ENCODE assay signal across 7 mouse cellular contexts in genomic region chr11:104581446-104582307, GRCm38 (mm10). TPM values are rescaled to one million over a fixed set of nuclear protein-coding genes. Genes with fewer than 3 reads are reported as not detected.
DNase-seq lines count a peak whose midpoint lies in the region; ATAC-seq lines count a peak whose summit lies in the region.

No protein-coding gene starts in this region.

- no peak for DNase-seq in midbrain, embryonic 11.5 days (ENCODE audit: low spot score, missing footprints)
- peak; percentile 68 for DNase-seq in lung, postnatal 25 days (ENCODE audit: low spot score)
- DNase-seq in yolk sac, embryonic 10.5 days (ENCODE audit: low spot score), result peak; percentile 17
- DNase-seq in adrenal gland, adult 2 months, result no peak
- DNase-seq in adipocyte (ENCODE audit: low spot score), result no peak

- no peaks in the 10 kb centered on the region for H3K36me3 ChIP-seq in midbrain, embryonic 16.5 days (ENCODE audit: control insufficient read depth, insufficient read depth, low read length)
- no peaks in the 10 kb centered on the region for H3K36me3 ChIP-seq in midbrain, embryonic 11.5 days (ENCODE audit: control insufficient read depth, insufficient read depth, low read length)
- peaks cover 65% of the 10 kb centered on the region for H3K36me3 ChIP-seq in heart, embryonic 14.5 days (ENCODE audit: control insufficient read depth, insufficient read depth, low read length)

- H3K27me3 ChIP-seq in midbrain, embryonic 16.5 days (ENCODE audit: control insufficient read depth, insufficient read depth, low read depth, low read length), result no peaks in the 10 kb centered on the region
- H3K27me3 ChIP-seq in midbrain, embryonic 11.5 days (ENCODE audit: control insufficient read depth, insufficient read depth, low read length), result no peaks in the 10 kb centered on the region
- no peaks in the 10 kb centered on the region for H3K27me3 ChIP-seq in heart, embryonic 14.5 days (ENCODE audit: control insufficient read depth, insufficient read depth, low read length)

- 48% methylated on average over 18 of the region's 18 CpGs for WGBS in midbrain, embryonic 16.5 days
- WGBS in midbrain, embryonic 11.5 days, result 72% methylated on average over 18 of the region's 18 CpGs
- 51% methylated on average over 18 of the region's 18 CpGs for WGBS in heart, embryonic 14.5 days

- H3K9me3 ChIP-seq in midbrain, embryonic 16.5 days (replicated peaks; ENCODE audit: control insufficient read depth, low read length, poor library complexity, severe bottlenecking), result no peaks in the 10 kb centered on the region
- H3K9me3 ChIP-seq in midbrain, embryonic 11.5 days (ENCODE audit: control insufficient read depth, low read length), result no peaks in the 10 kb centered on the region
- H3K9me3 ChIP-seq in heart, embryonic 14.5 days (ENCODE audit: control insufficient read depth, low read length), result no peaks in the 10 kb centered on the region

- no peaks in the 10 kb centered on the region for H3K4me1 ChIP-seq in midbrain, embryonic 16.5 days (ENCODE audit: control insufficient read depth, insufficient read depth, low read length)
- H3K4me1 ChIP-seq in midbrain, embryonic 11.5 days (ENCODE audit: control insufficient read depth, insufficient read depth, low read length), result no peaks in the 10 kb centered on the region
- peaks cover 21 to 36% of the 10 kb centered on the region in 2 experiments for H3K4me1 ChIP-seq in heart, embryonic 14.5 days (ENCODE audit: control insufficient read depth in 2 of 2, insufficient read depth in 2 of 2, low read length in 2 of 2)

- peak overlapping the region; percentile 28 for H3K4me2 ChIP-seq in midbrain, embryonic 16.5 days (ENCODE audit: low read length)
- no peak overlapping the region for H3K4me2 ChIP-seq in midbrain, embryonic 11.5 days
- H3K4me2 ChIP-seq in heart, embryonic 14.5 days (ENCODE audit: low read length), result peak overlapping the region; percentile 59

- H3K9ac ChIP-seq in midbrain, embryonic 16.5 days (ENCODE audit: low read depth, low read length), result 0 out of 2 replicates have a peak overlapping the region, but pooled peaks have one; percentile 15
- no peak overlapping the region for H3K9ac ChIP-seq in midbrain, embryonic 11.5 days (ENCODE audit: low read length)
- peak overlapping the region; percentile 57 for H3K9ac ChIP-seq in heart, embryonic 14.5 days (ENCODE audit: low read length)

- no peak overlapping the region for H3K4me3 ChIP-seq in midbrain, embryonic 16.5 days (ENCODE audit: low read depth, low read length)
- H3K4me3 ChIP-seq in midbrain, embryonic 11.5 days (ENCODE audit: low read depth, low read length), result no peak overlapping the region
- peak overlapping the region; percentile 3 to 20; a peak in 1 of 4 replicates for H3K4me3 ChIP-seq in heart, embryonic 14.5 days (ENCODE audit: control insufficient read depth in 1 of 2, insufficient read depth in 1 of 2, low read depth in 1 of 2, low read length in 2 of 2)

- no peak for ATAC-seq in midbrain, embryonic 16.5 days
- ATAC-seq in midbrain, embryonic 11.5 days (ENCODE audit: low FRiP score), result no peak
- no peak for ATAC-seq in heart, embryonic 14.5 days (ENCODE audit: insufficient number of reproducible peaks, insufficient read depth, low FRiP score, low read depth)

- peak overlapping the region; percentile 47 for H3K27ac ChIP-seq in midbrain, embryonic 16.5 days (ENCODE audit: low read length)
- no peak overlapping the region for H3K27ac ChIP-seq in midbrain, embryonic 11.5 days (ENCODE audit: low read depth, low read length)
- H3K27ac ChIP-seq in heart, embryonic 14.5 days (replicated peaks in 1 of 2; ENCODE audit: control insufficient read depth in 1 of 2, insufficient read depth in 1 of 2, low read depth in 2 of 2, low read length in 2 of 2), result peak overlapping the region; percentile 46 to 59

RNA-seq across cellular contexts. Expression of gene Itgb3, which starts 26.1 kb away (rescaled TPM):
- 0.80 and 0.99 TPM in 2 replicates for polyA plus RNA-seq in midbrain, embryonic 16.5 days (2015; fragmentation: Nextera tagmentation; extraction: Ambion mirVana)
- polyA plus RNA-seq in midbrain, embryonic 11.5 days (2014; fragmentation: Nextera tagmentation; extraction: Ambion mirVana), result 1.5 and 1.7 TPM in 2 replicates
- polyA plus RNA-seq in heart, embryonic 14.5 days (2014; fragmentation: Nextera tagmentation; extraction: Ambion mirVana), result 1.7 and 1.8 TPM in 2 replicates
- total RNA-seq in adrenal gland, adult 2 months (2021), result 10 to 100 TPM in 1 of 2 experiments, 1 to 10 TPM in 1; 4.9 to 11.2 TPM
- polyA plus RNA-seq in adrenal gland, adult 2 months (2012; rRNA removed), result 3.3 and 3.7 TPM in 2 replicates

RNA-seq across cellular contexts. Expression of gene Myl4, which starts 31.2 kb away (rescaled TPM):
- polyA plus RNA-seq in midbrain, embryonic 16.5 days (2015; fragmentation: Nextera tagmentation; extraction: Ambion mirVana), result 2.7 and 3.6 TPM in 2 replicates
- polyA plus RNA-seq in midbrain, embryonic 11.5 days (2014; fragmentation: Nextera tagmentation; extraction: Ambion mirVana), result 1.1 and 1.7 TPM in 2 replicates
- polyA plus RNA-seq in heart, embryonic 14.5 days (2014; fragmentation: Nextera tagmentation; extraction: Ambion mirVana), result 2,493 and 2,941 TPM in 2 replicates
- 1 to 10 TPM; 2.2 to 3.1 TPM for total RNA-seq in adrenal gland, adult 2 months (2021)
- 0.40 and 1.6 TPM in 2 replicates for polyA plus RNA-seq in adrenal gland, adult 2 months (2012; rRNA removed)

RNA-seq across cellular contexts. Expression of gene Cdc27, which starts 31.3 kb away (rescaled TPM):
- 32.3 and 37.2 TPM in 2 replicates for polyA plus RNA-seq in midbrain, embryonic 16.5 days (2015; fragmentation: Nextera tagmentation; extraction: Ambion mirVana)
- 59.0 and 65.9 TPM in 2 replicates for polyA plus RNA-seq in midbrain, embryonic 11.5 days (2014; fragmentation: Nextera tagmentation; extraction: Ambion mirVana)
- polyA plus RNA-seq in heart, embryonic 14.5 days (2014; fragmentation: Nextera tagmentation; extraction: Ambion mirVana), result 35.6 and 39.7 TPM in 2 replicates
- total RNA-seq in adrenal gland, adult 2 months (2021), result 10 to 100 TPM; 69.2 to 76.1 TPM
- polyA plus RNA-seq in adrenal gland, adult 2 months (2012; rRNA removed), result 1.9 and 2.2 TPM in 2 replicates

Comparison
In these comparisons a context has a peak if more than half of its experiments do, and no peak if none do; other contexts are left out.
1. H3K4me3 ChIP-seq: peak in heart, embryonic 14.5 days (2 of 2); none in midbrain, embryonic 16.5 days (single experiment) and midbrain, embryonic 11.5 days (single experiment).
2. DNase-seq: peak in lung, postnatal 25 days (single experiment) and yolk sac, embryonic 10.5 days (single experiment); none in midbrain, embryonic 11.5 days (single experiment), adrenal gland, adult 2 months (single experiment) and adipocyte (single experiment).
3. RNA of gene Myl4, which starts 31.2 kb away (polyA plus RNA-seq): 2,493 to 2,941 TPM in heart, embryonic 14.5 days; 2.7 to 3.6 TPM in midbrain, embryonic 16.5 days, 1.1 to 1.7 TPM in midbrain, embryonic 11.5 days and 0.40 to 1.6 TPM in adrenal gland, adult 2 months; every median in the first group is over 100 times any median in the second.
4. RNA of gene Cdc27, which starts 31.3 kb away (polyA plus RNA-seq): 59.0 to 65.9 TPM in midbrain, embryonic 11.5 days, 35.6 to 39.7 TPM in heart, embryonic 14.5 days and 32.3 to 37.2 TPM in midbrain, embryonic 16.5 days; 1.9 to 2.2 TPM in adrenal gland, adult 2 months; every median in the first group is over 10 times any median in the second.